Mouse (Mus musculus): ENCODE measurements at regions not wholly inside any gene's neighbourhood (a gene's known extent, or its start where the extent isn't known, plus 50 kb on each side); places are given as distances from the start of the nearest gene placed in this dataset.
"Not testable (repeated sequence)": the region's sequence is repeated elsewhere in the genome, so short reads cannot be mapped to it uniquely, and the experiment has no call there.

- not testable (repeated sequence) for DNase-seq
These were observed 135.9 kb upstream of the Abcb5 start for GRCm38 (mm10) chr12:119102106-119102505.

- DNase-seq, result peak; percentile 54 to 61
These were observed 133.5 kb upstream of the Abcb5 start for GRCm38 (mm10) chr12:119099736-119100135.

- DNase-seq, result peak; percentile 56 to 64
These were observed 131.6 kb upstream of the Abcb5 start for GRCm38 (mm10) chr12:119097814-119098213.

DNA sequence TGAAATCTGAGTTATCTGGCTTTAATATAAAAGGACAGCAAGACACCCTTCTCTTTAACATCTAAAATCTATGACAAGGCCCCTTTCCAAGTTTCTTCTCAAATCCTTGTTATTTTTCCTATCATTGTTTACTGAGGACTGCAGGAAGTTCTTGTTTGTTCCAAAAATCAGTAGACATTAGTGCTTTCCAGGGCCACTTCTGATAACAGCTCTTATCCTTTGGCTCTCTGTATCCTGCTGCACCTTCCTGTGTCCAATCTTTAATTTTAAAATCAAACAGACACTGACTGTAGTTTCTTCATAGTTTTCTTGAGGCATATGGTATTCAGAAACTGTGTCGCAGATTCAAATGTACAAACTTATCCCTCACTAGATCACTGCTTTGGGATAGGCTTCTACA lies 128.1 kb upstream of the Abcb5 start:
- no peak for DNase-seq

GRCm38 (mm10) chr12:119093402-119093801 lies 127.2 kb upstream of the Abcb5 start:
- DNase-seq, result peak in 1 of 2 experiments; percentile 18

GRCm38 (mm10) chr12:119089292-119089691 lies 123.1 kb upstream of the Abcb5 start:
- no peak for DNase-seq

DNA sequence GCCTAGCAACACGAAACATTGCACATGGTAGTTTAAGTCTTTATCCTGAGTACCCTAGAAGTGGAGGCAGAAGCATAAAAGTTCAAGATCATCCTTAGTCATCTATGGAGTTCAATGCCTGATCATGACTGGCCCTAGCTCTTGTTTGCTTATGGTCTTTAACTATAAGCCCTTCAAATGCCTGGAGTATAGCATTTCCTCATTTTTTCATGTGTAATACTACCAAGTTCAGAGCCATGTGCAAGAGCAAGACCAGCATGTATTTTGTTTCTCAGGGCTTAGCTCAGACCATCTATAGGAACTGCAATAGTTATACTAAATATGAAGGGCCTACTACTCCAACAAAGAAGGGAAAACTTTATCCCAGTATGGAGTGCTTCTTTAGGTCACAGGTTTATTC lies 122.4 kb upstream of the Abcb5 start:
- no peak for DNase-seq

DNA sequence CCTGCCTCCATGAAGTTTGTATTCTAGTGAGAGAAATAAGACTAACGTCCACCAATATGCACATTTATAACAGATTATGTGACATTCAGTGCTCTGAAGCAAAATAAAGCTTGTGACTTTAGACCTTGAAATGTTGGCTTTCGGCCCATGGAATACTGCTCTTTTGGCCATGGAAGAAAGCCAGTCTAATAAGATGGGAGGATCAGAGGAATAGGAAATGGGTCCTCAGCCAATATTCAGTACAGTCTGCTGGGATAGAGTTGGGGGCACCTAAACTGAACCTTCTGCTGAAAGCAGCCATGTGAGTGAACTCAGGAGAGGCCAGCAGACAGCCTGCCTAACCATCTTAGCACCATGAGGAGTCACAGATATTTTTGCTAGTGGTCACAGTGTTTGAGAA lies 118.6 kb upstream of the Abcb5 start:
- peak in 1 of 2 experiments; percentile 25 for DNase-seq

DNA sequence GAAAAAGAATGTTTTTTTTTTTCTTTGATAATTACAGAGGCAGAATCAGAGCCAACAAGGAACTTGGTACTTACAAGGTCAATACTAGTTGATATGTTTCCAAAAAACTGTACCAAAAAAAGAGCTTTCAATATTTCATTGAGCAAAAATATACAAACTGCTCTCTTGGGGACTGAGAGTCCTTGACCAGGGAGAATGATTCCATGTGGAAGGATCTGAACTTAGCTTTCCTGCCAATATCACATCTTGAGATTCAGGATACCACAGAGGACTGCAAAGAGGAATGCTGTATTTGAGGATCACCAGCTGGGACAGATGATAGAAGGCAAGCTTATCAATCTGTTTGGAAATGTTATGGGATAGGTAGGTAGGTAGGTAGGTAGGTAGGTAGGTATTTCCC lies 116.6 kb upstream of the Abcb5 start:
- DNase-seq, result peak in 1 of 2 experiments; percentile 31

DNA sequence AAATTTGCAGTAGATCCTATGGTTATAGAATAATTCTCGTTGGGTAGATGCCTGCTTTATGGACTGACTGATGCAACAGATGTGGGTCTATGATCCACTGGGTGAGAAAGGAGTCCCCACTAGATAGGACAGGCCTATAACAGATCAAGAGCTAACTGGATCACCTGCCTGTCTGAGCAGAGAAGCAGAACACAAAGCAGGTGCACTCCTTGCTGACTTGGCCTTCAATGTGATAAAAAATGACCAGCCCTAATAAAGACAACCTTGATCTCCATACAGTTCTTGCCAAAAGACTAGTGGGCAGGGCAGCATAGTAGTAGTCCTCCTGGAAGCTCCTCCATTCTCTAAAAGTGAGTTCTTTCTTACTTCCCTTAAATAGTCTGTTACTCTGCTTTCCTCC lies 109.6 kb upstream of the Abcb5 start:
- no peak for DNase-seq

- DNase-seq, result no peak
These were observed 108.7 kb upstream of the Abcb5 start for GRCm38 (mm10) chr12:119074742-119075478.

DNA sequence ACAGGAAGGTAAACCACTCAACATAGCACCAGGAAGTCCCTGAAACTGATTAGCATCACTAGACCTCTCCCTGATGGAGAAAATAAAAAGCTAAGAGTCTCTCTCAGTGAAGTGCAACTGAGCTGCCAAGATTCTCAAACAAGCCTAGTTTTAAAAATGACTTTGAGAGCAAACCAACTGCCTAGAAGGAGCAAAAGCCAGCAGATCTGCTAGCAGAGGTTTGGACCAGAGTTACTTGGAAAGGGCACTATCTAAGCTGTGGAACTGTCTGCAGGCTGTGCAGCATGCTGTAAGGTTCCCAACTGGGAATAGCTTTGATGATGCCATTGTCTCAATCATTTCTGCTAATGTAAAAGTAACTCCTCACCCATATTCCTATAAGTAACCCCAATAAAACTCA lies 107.9 kb upstream of the Abcb5 start:
- no peak for DNase-seq

DNA sequence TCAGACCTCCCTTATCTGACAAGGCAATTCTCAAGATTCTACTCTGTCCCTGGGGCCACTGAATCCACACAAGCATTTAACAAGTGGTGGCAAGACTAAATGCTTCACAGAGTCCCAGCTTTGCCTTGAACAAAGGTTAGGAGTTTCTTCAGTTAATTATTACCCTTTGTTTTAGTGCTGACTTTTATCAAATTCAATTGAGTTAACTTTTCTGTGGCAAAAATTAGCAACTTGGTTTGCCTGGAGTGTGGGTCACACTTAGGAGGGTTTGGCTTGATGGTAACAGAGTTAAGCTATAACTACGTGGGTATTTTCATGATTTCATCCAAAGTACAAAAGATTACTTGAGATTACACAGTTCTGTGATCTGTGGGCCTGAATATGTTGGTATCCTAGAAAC lies 104.7 kb upstream of the Abcb5 start:
- no peak for DNase-seq

DNA sequence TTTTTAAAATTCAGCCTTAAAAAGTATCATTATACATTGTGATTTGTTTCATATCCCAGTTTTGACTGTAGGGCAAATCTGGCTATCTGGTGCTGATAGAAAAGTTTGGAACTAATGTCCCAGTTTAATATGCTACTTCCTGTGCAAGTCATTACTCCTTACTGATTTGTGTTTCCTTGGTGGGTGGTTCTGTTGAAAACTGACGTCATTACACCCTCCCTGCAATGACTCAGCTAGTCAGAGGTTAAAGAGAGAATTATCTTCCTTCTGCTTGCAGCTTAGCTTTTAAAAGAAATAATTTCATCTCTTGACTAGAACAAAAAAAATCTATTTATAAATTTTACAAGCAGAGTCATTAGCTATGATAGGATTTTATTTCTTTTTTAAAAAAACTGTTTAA lies 104.2 kb upstream of the Abcb5 start:
- DNase-seq, result peak in 1 of 2 experiments; percentile 51

DNA sequence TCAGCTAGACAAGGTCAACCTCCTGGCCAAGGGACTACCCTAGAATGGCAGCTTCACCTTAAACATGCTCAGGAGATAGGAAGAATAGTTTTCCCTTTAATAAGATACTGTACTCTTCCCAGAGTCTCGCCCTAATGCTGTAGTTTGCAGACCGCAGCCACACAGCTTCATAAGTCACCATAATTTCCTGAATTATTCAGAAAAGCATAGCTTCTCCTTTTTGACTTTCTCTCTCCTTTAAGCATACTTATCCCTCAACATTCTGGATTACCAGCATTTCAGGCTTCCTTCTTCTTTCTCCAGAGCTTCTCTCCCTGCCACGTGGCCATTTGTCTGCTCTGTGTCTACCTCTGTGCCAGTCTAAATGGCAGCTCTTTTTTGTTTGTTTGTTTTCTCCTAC lies 103.5 kb upstream of the Abcb5 start:
- DNase-seq, result no peak

DNA sequence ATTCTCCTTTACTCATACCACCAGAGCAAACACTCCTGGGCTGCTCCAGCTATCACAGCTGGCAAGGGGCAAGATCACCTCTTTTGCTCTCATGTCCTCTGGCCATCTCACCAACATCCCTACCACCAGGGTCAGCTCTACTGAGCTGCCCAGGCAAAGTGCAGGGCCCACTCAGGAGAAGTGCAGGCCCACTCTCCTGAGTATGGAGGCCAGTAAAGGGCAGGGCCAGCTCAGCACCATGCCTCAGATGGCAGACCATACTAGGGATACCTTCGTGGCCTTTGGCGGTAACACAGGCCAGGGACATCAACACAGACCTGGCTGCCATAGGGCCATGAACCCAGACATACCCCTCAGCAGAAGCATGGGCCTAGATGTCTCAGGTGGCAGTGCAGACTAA lies 101.9 kb upstream of the Abcb5 start:
- DNase-seq, result no peak

DNA sequence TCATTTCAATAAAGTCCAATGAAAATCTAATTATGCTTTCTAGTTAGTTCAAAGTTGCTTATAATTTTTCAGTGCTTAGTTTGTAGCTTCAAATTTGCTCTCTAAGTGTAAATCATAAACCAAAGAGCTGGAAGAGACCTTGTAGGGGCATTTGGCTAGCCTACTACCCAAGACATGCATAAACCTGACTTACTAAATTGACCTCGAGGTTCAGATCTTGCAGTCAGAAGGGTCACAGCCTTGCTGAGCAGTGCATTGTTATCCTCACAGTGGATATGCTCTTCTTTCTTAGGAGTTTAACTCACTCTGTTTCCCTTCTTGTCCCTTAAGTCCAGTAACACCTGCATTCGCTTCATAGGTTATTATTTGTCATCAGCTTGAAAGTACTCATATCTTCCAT lies 96.7 kb upstream of the Abcb5 start:
- no peak for DNase-seq

DNA sequence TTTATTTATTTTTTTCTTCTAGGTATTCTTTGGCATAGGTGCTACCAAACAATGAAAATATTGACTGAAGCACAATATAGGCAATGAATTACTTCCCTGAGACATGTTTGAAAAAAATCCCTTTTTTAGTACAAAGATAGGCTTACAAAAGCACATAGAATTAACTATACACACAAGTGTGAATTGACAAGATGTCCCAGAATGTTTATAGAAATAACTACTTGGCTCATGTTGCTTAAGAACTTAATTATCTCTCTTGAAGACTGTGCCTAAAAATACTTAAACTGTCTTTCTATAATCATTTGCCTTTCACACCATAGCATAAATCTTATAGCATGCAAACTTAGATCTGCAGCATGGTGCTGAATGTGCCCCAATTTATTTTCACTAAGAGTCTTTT lies 96.3 kb upstream of the Abcb5 start:
- no peak for DNase-seq

- peak; percentile 32 to 49 for DNase-seq
These were observed 88.3 kb upstream of the Abcb5 start for GRCm38 (mm10) chr12:119054560-119054959.

- DNase-seq, result no peak
These were observed 85.6 kb upstream of the Abcb5 start for GRCm38 (mm10) chr12:119051692-119052379.

DNA sequence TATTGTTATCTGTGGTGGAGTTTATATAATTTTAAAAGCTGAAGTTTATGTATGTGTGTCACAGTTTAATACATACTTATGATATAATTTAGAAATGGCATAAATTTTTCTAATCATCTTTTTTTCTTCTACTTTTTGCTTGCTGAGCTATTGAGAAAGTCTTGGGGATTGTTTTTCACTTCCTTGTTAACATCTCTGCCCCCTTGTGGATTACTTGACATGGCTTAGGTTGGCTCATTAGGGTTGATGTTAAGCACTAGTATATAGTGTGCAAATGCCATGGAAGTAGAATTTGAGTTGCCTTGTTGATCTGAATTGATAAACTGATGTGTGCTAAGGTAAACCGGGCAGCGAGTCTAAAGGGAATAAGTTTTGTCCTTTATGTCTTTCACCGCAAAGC lies 72.1 kb upstream of the Abcb5 start:
- no peak for DNase-seq

GRCm38 (mm10) chr12:119034828-119035227 lies 68.6 kb upstream of the Abcb5 start:
- DNase-seq, result no peak

DNA sequence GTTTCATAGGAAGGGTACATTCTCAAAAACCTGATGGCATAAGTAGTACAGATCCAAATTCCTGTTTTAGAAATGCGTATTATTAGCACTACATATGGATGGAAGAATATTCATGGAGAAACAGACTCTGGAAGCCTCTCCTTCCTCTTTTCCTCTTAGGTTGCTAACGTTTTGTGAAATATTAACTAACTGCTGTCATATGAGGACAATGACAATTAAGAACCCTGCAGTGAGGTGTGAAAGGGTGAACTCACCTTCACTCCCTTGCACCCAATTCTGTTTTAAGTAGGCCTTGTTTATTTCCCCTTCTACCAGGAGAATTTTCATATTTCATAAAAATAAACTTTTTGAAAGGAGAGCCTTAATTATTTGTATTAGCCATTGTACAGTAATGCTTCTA lies 62.5 kb upstream of the Abcb5 start:
- DNase-seq, result no peak

GRCm38 (mm10) chr12:119028161-119028560 lies 61.9 kb upstream of the Abcb5 start:
- DNase-seq, result no peak
